Mouse (Mus musculus): ENCODE results near the gene Hcn2. TPM values are rescaled to one million over a fixed set of nuclear protein-coding genes. Genes with fewer than 3 reads are reported as not detected.

The Hcn2 gene
- polyA plus RNA-seq (2017; shearing (Covaris generic)): not detected

GRCm38 (mm10) chr10:79716254-79716987 lies at the start of gene Hcn2:
Gene Hcn2, plus strand, starts transcription at chr10:79716634.

GRCm38 (mm10) chr10:79668771-79669575 lies 47.5 kb upstream of the Hcn2 start, which contains the start of gene Tpgs1:
Gene Tpgs1, plus strand, starts transcription at chr10:79669369.

DNA sequence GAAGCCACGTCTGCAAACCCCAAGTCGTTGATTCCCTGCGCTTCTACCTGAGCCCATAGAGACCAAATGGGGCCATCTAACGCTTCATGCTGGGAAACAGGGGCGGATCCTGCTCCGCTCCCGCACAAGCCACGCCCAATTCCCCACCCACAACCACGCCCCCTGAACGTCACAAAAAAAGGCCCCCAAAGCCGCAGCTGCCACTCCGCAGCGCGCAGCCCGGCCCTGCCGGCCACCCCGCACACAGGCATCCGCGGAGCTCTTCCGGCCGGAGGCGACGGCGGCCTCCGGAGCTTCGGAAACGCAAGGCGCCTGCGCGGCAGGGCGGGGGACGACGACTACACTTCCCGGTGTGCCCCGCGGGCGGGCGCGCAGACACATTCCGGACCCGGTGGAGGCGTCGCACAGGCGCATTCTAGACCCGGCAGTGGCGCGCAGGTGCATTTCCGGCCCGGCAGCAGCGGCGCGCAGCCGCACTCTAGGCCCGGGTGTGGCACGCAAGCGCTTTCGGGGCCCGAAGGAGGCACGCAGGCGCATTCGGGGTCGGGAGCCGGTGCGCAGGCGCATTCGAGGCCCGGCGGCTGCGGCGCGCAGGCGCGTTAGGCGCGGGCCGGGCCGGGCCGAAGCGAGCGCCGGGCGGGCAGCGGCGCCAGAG lies 34.7 kb upstream of the Hcn2 start, which contains the start of gene Cdc34:
Gene Cdc34 (plus strand): TSS at position 605 of the 655 bp plus-strand sequence.

GRCm38 (mm10) chr10:79688720-79689119 lies 27.7 kb upstream of the Hcn2 start, which contains the start of gene Gzmm:
Gene Gzmm, plus strand, starts transcription at chr10:79689020.

DNA sequence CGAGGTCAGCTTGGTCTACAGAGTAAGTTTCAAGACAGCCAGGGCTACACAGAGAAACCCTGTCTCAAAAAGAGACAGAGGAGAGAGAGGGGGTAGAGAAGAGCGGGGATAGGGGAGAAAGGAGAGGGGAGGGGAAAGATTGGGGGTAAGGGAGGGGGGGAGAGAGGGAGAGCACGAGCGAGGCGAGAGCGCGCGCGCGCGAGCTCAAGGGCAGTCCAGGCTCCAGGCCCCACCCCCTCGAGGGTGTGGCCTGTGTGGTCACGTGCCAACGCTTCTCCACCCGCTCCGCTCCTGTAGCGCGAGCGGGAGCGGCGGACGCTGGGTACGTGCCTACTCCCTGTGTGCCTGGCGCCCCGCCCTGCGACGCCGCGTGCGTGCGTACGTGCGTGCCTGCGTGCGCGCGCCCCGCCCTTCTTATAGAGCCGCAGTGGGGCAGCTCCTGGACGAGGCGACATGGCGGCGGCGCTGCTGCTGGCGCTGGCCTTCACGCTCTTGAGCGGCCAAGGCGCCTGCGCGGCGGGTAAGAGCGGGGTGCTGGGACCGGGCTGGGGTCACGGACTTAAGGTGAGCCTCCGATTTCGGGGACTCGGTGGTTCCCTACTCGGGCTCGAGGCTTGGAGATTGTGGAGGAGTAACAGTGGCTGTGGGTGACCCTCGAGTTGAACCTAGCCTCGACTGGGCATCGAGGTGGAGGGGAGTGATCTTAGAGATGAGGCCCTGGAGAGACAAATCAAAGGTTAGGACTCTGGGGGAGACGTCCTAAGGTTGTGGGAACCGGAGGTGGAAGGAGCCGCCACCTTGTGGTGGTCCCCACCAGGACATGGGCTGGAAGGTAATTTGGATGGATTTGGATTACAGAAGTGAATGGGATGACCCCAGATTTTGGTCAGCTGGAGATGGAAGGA lies 12.1 kb upstream of the Hcn2 start, which contains the start of gene Bsg:
Gene Bsg (plus strand): TSS at position 427 of the 905 bp plus-strand sequence.

GRCm38 (mm10) chr10:79745898-79746773 lies 29.7 kb downstream of the Hcn2 start, which contains the start of gene Polrmt:
Gene Polrmt, minus strand, starts transcription at chr10:79746581.

DNA sequence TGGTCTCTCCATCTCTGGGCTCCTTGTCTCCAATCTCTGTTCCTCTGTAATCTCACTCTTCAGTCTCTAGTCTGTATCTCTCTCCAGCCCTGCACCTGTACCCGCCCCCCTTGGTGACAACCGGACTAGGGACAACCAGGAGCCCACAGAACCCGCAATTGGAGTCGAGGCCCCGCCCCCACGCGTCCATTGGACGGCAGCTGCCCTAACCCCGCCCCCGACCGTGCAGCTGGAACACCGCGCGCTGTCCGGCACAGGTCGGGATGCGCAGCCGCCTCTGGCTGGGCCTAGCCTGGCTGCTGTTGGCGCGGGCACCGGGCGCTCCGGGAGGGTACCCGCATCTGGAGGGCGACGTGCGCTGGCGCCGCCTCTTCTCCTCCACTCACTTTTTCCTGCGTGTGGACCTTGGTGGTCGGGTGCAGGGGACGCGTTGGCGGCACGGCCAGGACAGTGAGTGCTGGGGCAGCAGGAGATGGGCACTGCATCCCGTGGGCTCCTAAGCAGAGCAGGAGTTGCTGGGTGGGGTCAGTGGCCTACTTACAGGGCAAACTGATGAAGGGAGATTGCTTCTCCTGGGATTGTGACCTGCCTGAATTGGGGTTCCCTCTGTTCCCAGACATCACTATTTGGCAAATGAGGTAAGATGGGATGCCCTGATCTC lies 38.6 kb downstream of the Hcn2 start, which contains the start of gene Fgf22:
Gene Fgf22 (plus strand): TSS at position 221 of the 661 bp plus-strand sequence.

GRCm38 (mm10) chr10:79766508-79767325 lies 50.3 kb downstream of the Hcn2 start, which contains the start of gene Rnf126:
Gene Rnf126, minus strand, starts transcription at chr10:79766952.

DNA sequence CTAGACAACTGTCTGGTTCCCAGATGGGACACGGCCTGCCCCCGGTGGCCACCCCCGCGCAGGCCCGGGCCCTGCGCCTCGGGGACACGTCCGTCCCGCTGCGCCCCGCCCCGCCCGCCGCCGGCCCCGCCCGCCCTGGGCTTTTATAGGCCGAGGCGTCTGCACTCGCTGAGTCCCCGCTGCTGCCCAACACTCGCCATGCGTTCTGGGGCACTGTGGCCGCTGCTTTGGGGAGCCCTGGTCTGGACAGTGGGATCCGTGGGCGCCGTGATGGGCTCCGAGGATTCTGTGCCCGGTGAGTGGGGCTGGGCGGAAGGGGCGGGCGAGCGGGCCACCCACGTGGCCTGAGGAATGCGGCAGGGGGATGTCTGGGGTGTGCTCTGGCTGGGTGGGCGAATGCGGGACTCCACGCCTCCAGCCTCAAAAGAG lies 60.7 kb downstream of the Hcn2 start, which contains the start of gene Fstl3:
Gene Fstl3 (plus strand): TSS at position 170 of the 429 bp plus-strand sequence.

Other genes starting within 250 kb of the Hcn2 start
- not detected for gene Vmn2r83, start 247.9 kb upstream of the Hcn2 start, polyA plus RNA-seq (2017; shearing (Covaris generic))
- 4.5 TPM for gene Plpp2, start 182.8 kb upstream of the Hcn2 start, polyA plus RNA-seq (2017; shearing (Covaris generic))
- gene Mier2, start 161.4 kb upstream of the Hcn2 start, polyA plus RNA-seq (2017; shearing (Covaris generic)): 32.0 TPM
- gene Theg, start 129.3 kb upstream of the Hcn2 start, polyA plus RNA-seq (2017; shearing (Covaris generic)): not detected
- gene C2cd4c, start 102.6 kb upstream of the Hcn2 start, polyA plus RNA-seq (2017; shearing (Covaris generic)): not detected
- not detected for gene Shc2, start 78.7 kb upstream of the Hcn2 start, polyA plus RNA-seq (2017; shearing (Covaris generic))
- gene Odf3l2, start 70.9 kb upstream of the Hcn2 start, polyA plus RNA-seq (2017; shearing (Covaris generic)): not detected
- gene Madcam1, start 52.1 kb upstream of the Hcn2 start, polyA plus RNA-seq (2017; shearing (Covaris generic)): 0.40 TPM
- gene Tpgs1, start 47.3 kb upstream of the Hcn2 start, polyA plus RNA-seq (2017; shearing (Covaris generic)): 29.7 TPM
- gene Cdc34, start 34.4 kb upstream of the Hcn2 start, polyA plus RNA-seq (2017; shearing (Covaris generic)): 12.9 TPM
- gene Gzmm, start 27.6 kb upstream of the Hcn2 start, polyA plus RNA-seq (2017; shearing (Covaris generic)): 0.63 TPM
- 186 TPM for gene Bsg, start 12.1 kb upstream of the Hcn2 start, polyA plus RNA-seq (2017; shearing (Covaris generic))
- gene Polrmt, start 29.9 kb downstream of the Hcn2 start, polyA plus RNA-seq (2017; shearing (Covaris generic)): 35.6 TPM
- not detected for gene Fgf22, start 38.4 kb downstream of the Hcn2 start, polyA plus RNA-seq (2017; shearing (Covaris generic))
- 4.2 TPM for gene Rnf126, start 50.3 kb downstream of the Hcn2 start, polyA plus RNA-seq (2017; shearing (Covaris generic))
- gene Fstl3, start 60.6 kb downstream of the Hcn2 start, polyA plus RNA-seq (2017; shearing (Covaris generic)): 0.52 TPM
- not detected for gene Prss57, start 74.3 kb downstream of the Hcn2 start, polyA plus RNA-seq (2017; shearing (Covaris generic))
- gene Palm, start 76.9 kb downstream of the Hcn2 start, polyA plus RNA-seq (2017; shearing (Covaris generic)): 0.27 TPM
- gene Misp, start 104.4 kb downstream of the Hcn2 start, polyA plus RNA-seq (2017; shearing (Covaris generic)): not detected
- gene Ptbp1, start 137.8 kb downstream of the Hcn2 start, polyA plus RNA-seq (2017; shearing (Covaris generic)): 357 TPM
- gene Prtn3, start 157.8 kb downstream of the Hcn2 start, polyA plus RNA-seq (2017; shearing (Covaris generic)): not detected
- gene Plppr3, start 158.0 kb downstream of the Hcn2 start, polyA plus RNA-seq (2017; shearing (Covaris generic)): 5.6 TPM
- not detected for gene Elane, start 169.6 kb downstream of the Hcn2 start, polyA plus RNA-seq (2017; shearing (Covaris generic))
- not detected for gene Cfd, start 174.2 kb downstream of the Hcn2 start, polyA plus RNA-seq (2017; shearing (Covaris generic))
- gene Med16, start 192.3 kb downstream of the Hcn2 start, polyA plus RNA-seq (2017; shearing (Covaris generic)): 18.3 TPM
- 3.7 TPM for gene Gm26602, start 194.2 kb downstream of the Hcn2 start, polyA plus RNA-seq (2017; shearing (Covaris generic))
- 0.24 TPM for gene Kiss1r, start 200.3 kb downstream of the Hcn2 start, polyA plus RNA-seq (2017; shearing (Covaris generic))
- 205 TPM for gene R3hdm4, start 204.6 kb downstream of the Hcn2 start, polyA plus RNA-seq (2017; shearing (Covaris generic))
- 7.4 TPM for gene Arid3a, start 210.4 kb downstream of the Hcn2 start, polyA plus RNA-seq (2017; shearing (Covaris generic))
- 79.7 TPM for gene Wdr18, start 243.5 kb downstream of the Hcn2 start, polyA plus RNA-seq (2017; shearing (Covaris generic))